Mouse (Mus musculus): Measurements from ENCODE around the gene Cstf3.

- TF ChIP-seq JUND (IDR thresholded peaks at IDR 0.05; ENCODE audit: low read depth, low read length) (no peak), POLR2AphosphoS5 (IDR thresholded peaks at IDR 0.05; ENCODE audit: borderline replicate concordance, low read depth, low read length) (no peak), ETS1 (IDR thresholded peaks at IDR 0.05; ENCODE audit: low read depth, low read length) (no peak), TAL1 (IDR thresholded peaks at IDR 0.05; ENCODE audit: low read length) (no peak), USF1 (IDR thresholded peaks at IDR 0.05; ENCODE audit: low read depth, low read length) (no peak), GABPA (IDR thresholded peaks at IDR 0.05; ENCODE audit: low read depth, low read length) (no peak), POLR2A (IDR thresholded peaks at IDR 0.05; ENCODE audit: control insufficient read depth in 1 of 2, insufficient read depth in 1 of 2, low read depth in 1 of 2, low read length in 2 of 2, poor library complexity in 1 of 2) (no peak), ZNF384 (IDR thresholded peaks at IDR 0.05; ENCODE audit: low read depth, low read length) (peak; percentile 98), CTCF (IDR thresholded peaks at IDR 0.05 in 2 of 3, conservative IDR thresholded peaks at IDR 0.05 in 1 of 3; ENCODE audit: control insufficient read depth in 1 of 3, insufficient read depth in 1 of 3, low read depth in 2 of 3, low read length in 3 of 3, poor library complexity in 1 of 3, severe bottlenecking in 1 of 3) (no peak), ZMIZ1 (IDR thresholded peaks at IDR 0.05; ENCODE audit: low read depth, low read length) (no peak), UBTF (IDR thresholded peaks at IDR 0.05; ENCODE audit: borderline replicate concordance, insufficient read depth, low read depth, low read length) (no peak), GATA1 (IDR thresholded peaks at IDR 0.05; ENCODE audit: low read depth, low read length) (no peak), NRF1 (IDR thresholded peaks at IDR 0.05; ENCODE audit: insufficient read depth, low read depth, low read length, poor library complexity, severe bottlenecking) (no peak), MAX (IDR thresholded peaks at IDR 0.05; ENCODE audit: low read length) (no peak)
These were observed 4.7 kb downstream of the Cstf3 start for GRCm38 (mm10) chr2:104595063-104595462.

All from MEL (cell line).